Mouse (Mus musculus) embryo, embryonic 11 days (tissue): ENCODE measurements at regions not wholly inside any gene's neighbourhood (a gene's known extent, or its start where the extent isn't known, plus 50 kb on each side); places are given as distances from the start of the nearest gene placed in this dataset.

Experiments
- DNase-seq: peaks from one replicate; pipeline ENCODE4 v3.0.0-alpha.2; 2015

DNA sequence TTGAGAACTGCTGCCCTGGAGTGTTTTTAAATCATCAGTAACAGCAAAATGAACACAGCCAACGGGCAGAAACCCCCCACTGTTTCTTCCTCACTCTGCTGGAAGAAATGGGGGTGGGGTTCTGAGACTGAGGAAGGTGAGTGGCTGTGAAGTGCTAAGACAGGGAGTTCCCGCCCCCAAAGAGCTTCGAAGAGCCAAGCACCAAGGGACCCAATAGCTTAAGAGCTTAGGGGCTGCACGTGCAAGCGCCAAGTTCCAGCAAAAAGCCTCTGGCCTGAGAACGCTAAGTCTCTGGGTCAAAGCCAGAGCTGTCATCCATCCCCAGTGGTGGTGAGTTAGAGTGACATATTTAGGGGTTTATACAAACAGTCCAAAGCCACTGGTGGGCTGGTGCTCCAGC is 55.1 kb upstream of the Pcbd1 start:
- no peak for DNase-seq

GRCm38 (mm10) chr10:61028598-61028997 is 60.5 kb upstream of the Pcbd1 start:
- DNase-seq, result no peak

DNA sequence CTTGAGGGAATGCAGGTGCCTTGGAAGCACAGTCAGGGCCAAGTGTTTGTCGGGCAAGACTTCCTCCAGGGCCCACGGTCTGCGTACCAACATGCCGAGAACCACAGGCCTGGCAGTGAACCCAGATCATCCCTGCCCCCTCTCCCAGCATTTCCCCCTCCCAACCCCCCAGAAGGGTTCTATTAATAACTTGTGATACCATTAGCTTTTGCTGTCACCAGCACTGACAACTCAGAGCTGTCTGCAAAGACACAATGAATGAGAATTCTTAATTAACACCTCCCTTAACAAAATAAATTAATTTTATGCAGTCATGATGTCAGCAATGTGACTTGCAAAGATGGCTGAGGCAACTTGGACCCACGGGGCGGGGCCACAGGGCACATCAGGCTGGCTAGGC is 61.9 kb upstream of the Pcbd1 start:
- no peak for DNase-seq

- no peak for DNase-seq
These were observed 64.1 kb upstream of the Pcbd1 start for GRCm38 (mm10) chr10:61025061-61025460.

DNA sequence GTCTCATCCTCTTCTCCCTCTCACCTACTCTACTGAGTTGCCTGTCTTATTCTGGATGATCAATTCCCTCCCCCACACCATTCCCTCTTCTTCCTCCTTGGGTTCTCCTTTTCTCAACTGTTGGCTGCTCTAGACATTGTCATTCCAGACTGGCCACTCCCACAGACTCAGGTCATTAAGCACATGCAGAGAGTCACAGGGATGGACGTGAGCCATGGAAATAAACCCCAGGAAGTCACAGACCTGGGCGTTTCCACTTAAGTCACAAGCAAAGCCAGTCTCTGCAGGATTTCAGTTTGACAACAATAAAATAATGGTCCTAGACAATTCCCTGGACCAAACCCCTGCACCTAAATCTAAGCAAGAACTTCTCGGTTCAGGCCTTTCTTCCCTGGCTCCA is 65.0 kb upstream of the Pcbd1 start:
- DNase-seq, result no peak

DNA sequence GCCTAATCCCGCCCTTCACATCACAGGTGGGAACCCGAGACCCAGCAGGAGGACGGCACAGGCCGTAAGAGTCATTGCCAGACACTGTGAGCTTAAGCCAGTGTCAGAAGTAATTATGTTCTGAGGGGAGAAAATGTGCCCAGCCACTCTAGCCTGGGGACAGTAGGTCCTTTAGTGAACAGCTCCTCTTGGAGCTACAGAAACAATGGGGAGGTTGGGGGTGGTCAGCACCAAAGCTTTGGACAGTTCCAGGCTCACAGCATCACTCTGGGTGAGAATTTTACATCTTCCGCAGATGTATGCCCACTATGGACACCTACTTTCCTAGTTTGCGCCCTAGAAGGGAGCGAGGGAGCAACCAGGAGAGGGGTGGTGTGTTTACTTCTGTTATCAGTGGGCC is 65.7 kb upstream of the Pcbd1 start:
- peak; percentile 59 for DNase-seq

GRCm38 (mm10) chr10:61019566-61019965 is 69.6 kb upstream of the Pcbd1 start:
- no peak for DNase-seq

DNA sequence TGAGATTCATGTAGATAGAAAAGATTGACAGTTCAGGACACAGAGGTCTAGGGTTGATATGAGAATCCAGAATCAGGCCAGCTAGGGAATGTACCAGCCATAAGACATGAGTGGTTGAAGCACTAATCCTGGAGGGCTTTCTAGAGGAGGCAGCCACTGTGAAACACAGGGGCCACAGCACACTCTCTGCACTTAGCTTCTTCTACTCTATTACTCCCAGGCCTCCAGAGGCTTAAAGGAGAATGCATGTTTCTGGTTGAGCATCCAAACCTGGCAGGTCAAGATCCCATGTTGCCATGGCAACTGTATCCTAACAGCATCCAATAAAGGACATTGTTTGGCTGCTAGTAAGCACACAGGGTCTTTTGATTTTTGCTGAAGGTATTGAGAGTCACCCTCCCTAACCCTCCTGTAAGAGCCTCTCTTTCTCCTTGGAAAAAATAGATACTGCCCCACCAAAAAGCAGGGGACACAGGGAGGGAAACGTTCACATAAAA is 76.9 kb upstream of the Pcbd1 start:
- peak; percentile 32 for DNase-seq

- DNase-seq, result no peak
These were observed 78.4 kb upstream of the Pcbd1 start for GRCm38 (mm10) chr10:61010697-61011096.

GRCm38 (mm10) chr10:61007403-61007802 is 81.7 kb upstream of the Pcbd1 start:
- no peak for DNase-seq

DNA sequence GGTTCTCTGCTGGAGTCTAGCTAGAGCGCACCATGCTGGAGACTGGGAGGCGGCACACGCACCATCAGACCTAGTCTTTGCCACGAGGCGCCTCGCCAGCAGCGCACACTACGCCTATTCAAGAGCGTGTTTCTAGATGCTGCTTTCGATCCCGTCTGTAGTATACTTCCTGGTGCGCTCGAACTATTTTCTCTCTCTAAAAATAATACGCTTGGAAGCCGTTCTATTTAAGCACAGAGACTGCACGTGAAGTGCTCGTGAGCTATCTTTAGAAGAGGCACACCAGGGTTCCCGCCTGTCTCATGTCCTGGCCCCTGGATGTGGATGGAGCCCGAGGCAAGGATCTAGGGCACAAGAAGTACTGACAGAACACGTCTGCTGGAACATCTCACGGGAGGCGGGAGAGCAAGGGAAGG is 87.4 kb upstream of the Pcbd1 start:
- DNase-seq, result no peak

DNA sequence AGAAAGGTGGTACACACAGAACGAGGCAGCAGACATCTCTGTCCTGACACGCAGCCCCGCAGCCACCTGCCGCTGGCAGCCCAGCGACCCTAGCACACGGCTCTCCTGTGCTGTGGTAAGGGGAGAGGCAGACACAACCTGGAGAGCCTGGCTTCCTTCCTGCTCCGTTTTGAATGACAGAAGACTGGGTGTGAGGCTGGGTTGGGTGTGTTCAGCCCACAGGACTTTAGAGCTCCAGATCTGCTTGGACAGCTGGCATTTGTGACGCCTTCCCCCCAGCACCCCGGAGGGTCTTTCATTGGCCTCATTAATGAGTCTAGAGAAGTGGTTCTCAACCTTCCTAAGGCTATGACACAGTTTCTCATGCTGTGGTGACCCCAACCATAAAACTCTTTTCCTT is 91.7 kb upstream of the Pcbd1 start:
- DNase-seq, result no peak

DNA sequence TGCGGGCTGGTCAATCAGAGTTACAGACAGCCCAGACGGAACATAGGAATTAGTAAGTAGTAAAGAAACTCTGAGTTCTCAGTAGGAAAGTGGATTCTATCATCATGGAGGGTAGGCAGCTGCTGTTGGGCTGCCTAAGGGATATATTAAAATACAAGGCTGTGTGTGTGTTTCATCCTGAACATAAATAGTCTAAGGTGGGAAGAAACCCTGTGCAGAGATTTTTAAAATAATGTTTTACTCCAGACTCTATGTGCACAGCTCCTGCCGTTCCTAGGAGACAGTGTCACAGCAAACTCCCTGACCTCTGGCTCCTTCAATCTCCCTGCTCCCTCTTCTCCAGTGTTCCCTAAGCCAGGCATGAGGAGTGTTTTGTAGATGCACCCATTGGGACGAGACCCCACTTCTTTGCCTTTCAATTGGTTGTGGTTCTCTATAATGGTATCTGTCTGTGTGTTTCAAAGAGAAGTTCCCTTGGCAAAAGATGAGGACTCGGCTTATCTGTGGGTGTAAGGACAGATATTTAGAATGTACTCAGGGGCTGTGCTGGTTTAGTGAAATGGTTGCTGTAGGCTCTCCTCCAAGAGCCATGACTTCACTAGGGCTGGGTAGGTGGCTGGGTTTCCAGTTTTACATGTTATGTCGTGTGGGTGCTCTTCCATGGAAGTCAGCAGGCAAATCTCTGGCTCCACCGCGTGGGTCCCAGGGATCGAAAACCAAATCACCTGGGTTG is 93.1 kb upstream of the Pcbd1 start:
- DNase-seq, result no peak

GRCm38 (mm10) chr10:60985109-60985576 is 104.0 kb upstream of the Pcbd1 start:
- peak; percentile 74 for DNase-seq

DNA sequence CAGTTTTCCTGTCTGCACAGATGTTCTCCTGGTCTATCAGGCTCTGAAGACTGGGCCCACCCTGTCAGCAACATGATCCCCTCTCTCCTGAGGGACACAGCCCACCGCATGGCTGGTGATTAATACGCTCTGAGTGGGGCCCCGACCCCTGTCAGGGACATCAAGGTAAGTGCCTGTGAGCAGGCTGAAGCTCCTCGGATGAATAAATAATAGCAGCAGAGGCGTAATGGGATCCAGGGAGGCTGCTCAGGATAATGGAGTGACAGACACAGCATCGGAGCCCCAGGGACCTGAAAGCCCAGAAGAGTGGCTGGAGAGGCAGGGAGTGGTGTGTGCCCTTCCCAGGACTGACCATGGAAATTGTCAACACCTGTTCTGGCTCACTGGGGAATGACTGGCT is 107.4 kb upstream of the Pcbd1 start:
- DNase-seq, result peak; percentile 34

- DNase-seq, result no peak
These were observed 115.5 kb upstream of the Pcbd1 start for GRCm38 (mm10) chr10:60973615-60974014.

DNA sequence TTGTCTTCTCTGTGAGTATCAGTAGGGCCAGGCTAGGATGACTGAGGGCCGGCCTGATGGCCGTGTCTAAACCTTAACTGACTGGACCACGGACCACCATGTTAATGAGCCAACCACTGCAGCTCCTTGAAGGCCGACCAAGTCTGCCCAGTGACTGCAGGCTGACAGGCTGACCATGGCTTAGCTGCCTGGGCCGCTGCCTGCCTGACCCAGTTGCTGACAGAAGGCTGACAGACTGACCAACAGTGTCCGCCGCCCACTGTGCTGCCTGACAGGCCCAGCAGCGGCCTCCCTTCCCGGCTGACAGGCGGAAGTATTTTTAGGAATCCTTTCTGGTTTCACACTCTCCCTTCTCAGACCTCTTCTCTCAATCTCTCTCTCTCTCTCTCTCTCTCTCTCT is 124.3 kb upstream of the Pcbd1 start:
- DNase-seq, result no peak

- no peak for DNase-seq
These were observed 126.4 kb upstream of the Unc5b start for GRCm38 (mm10) chr10:60957820-60958233.

- peak; percentile 35 for DNase-seq
These were observed 124.1 kb upstream of the Unc5b start for GRCm38 (mm10) chr10:60955467-60955866.

GRCm38 (mm10) chr10:60952495-60952894 is 121.1 kb upstream of the Unc5b start:
- DNase-seq, result no peak

DNA sequence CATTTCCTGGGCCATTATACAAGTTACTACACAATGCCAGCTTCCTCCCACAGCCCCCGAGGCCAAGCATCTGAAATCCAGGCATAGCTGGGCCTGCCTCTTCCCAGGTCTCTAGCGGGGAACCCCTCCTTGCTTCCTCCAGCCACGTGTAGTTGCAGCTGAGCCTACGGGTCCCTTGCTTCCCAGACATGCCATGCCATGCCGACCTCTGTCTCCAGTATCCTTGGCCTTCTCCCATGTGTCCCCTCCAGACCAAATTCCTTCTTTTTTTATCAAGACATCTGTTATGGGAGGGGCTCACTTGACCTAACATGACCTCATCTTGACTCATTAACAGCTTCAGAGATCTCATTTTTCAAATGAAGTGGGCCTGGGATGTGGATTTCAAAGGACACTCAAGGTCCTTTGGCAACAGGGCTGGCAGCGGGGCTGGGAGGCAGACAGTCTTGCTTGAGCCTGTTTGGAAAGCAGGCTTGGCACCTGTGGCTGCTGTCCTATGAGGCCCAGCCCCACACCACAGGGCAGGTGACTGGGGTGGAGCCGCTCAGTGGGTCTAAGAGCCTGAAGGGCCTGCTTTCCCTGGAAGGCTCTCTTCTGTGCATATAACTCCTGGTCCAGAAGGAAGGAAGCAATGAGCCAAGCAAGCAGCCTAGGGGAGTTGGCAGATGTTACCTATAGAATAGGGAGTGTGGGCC is 117.7 kb upstream of the Unc5b start:
- DNase-seq, result no peak

DNA sequence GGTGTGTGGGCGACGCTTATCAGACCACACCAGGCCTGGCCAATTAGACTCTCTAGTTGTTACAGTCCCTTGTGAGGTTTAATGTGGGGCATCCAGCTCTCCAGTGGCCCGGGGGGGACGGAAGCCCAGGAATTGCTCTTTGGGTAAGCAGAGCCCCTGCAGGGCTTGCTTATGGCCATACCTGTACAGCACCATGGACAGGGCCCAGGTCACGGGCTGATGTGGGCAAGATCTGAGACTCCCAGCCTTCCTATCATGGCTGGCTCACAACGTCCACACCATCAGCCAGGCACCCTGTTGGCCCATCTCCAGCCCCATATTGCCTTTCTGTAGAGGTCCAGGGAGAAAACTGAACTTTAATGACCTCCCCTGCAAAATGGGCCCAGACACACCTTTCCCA is 111.7 kb upstream of the Unc5b start:
- DNase-seq, result no peak

- DNase-seq, result no peak
These were observed 107.4 kb upstream of the Unc5b start for GRCm38 (mm10) chr10:60938749-60939148.

DNA sequence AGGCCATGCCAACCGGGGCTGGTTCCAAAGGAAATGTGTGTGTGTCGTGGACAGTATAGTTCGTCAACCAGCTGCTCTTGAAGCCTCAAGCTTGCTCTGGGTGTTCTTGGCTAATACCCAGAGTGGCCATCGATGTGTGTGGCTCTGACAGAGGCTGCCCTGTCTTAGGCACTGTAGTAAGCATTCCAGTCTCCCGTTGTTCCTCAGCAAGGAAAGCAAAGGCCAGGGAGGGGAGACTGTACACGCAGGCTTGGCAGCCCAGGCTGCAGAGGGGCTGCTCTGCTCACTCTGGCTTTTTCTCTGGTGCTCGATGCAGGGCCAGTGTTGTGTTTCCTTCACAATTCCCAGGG is 106.1 kb upstream of the Unc5b start:
- DNase-seq, result no peak
